1 mouse cellular context compared by ENCODE assay signal in genomic region chr3:104864651-104865340, GRCm38 (mm10).
TF ChIP-seq lines count a peak whose summit lies in the region.

No protein-coding gene starts in this region.

TF ChIP-seq in MEL, 35 proteins besides CTCF, POLR2A, EP300 and RAD21 (continued from another document):
- no peak for TF ChIP-seq TAL1 (IDR thresholded peaks at IDR 0.05; ENCODE audit: low read length)
- TF ChIP-seq CHD2 (IDR thresholded peaks at IDR 0.05; ENCODE audit: low read length): no peak
- TF ChIP-seq GATA1 (IDR thresholded peaks at IDR 0.05; ENCODE audit: low read depth, low read length): no peak
- no peak for TF ChIP-seq SMC3 (IDR thresholded peaks at IDR 0.05; ENCODE audit: low read depth, low read length)
- no peak for TF ChIP-seq POLR2AphosphoS5 (IDR thresholded peaks at IDR 0.05; ENCODE audit: borderline replicate concordance, low read depth, low read length)
- no peak for TF ChIP-seq USF1 (IDR thresholded peaks at IDR 0.05; ENCODE audit: low read depth, low read length)
- peak; percentile 41; the same call in 1 of the 2 replicates for TF ChIP-seq ETS1 (IDR thresholded peaks at IDR 0.05; ENCODE audit: low read depth, low read length)
- peak; percentile 57 for TF ChIP-seq NELFE (IDR thresholded peaks at IDR 0.05; ENCODE audit: low read depth, low read length)
- peak; percentile 96; the same call in 1 of the 2 replicates for TF ChIP-seq CHD1 (IDR thresholded peaks at IDR 0.05; ENCODE audit: low read depth, low read length)
- no peak for TF ChIP-seq ZC3H11A (IDR thresholded peaks at IDR 0.05; ENCODE audit: low read depth, low read length)
- TF ChIP-seq ZMIZ1 (IDR thresholded peaks at IDR 0.05; ENCODE audit: low read depth, low read length): peak; percentile 80
- TF ChIP-seq GABPA (IDR thresholded peaks at IDR 0.05; ENCODE audit: low read depth, low read length): no peak
- no peak for TF ChIP-seq MEF2A (IDR thresholded peaks at IDR 0.05; ENCODE audit: extremely low read depth, insufficient replicate concordance, low read depth, low read length, poor library complexity, severe bottlenecking)
- TF ChIP-seq NRF1 (IDR thresholded peaks at IDR 0.05; ENCODE audit: insufficient read depth, low read depth, low read length, poor library complexity, severe bottlenecking): no peak
- TF ChIP-seq RCOR1 (IDR thresholded peaks at IDR 0.05; ENCODE audit: low read depth, low read length): peak; percentile 18; the same call in 1 of the 2 replicates
- no peak for TF ChIP-seq USF2 (IDR thresholded peaks at IDR 0.05; ENCODE audit: borderline replicate concordance in 1 of 2, insufficient read depth in 1 of 2, low read depth in 1 of 2, low read length in 2 of 2)
- no peak; the same call in 1 of the 2 replicates for TF ChIP-seq MYC (IDR thresholded peaks at IDR 0.05; ENCODE audit: low read depth, low read length)
- TF ChIP-seq KAT2A (conservative IDR thresholded peaks at IDR 0.05; ENCODE audit: low read depth, low read length): peak; percentile 50; the same call in 1 of the 2 replicates
- TF ChIP-seq TCF12 (IDR thresholded peaks at IDR 0.05; ENCODE audit: low read depth, low read length): peak; percentile 65
